ENCODE assay signal across 20 mouse cellular contexts in the genomic region with DNA sequence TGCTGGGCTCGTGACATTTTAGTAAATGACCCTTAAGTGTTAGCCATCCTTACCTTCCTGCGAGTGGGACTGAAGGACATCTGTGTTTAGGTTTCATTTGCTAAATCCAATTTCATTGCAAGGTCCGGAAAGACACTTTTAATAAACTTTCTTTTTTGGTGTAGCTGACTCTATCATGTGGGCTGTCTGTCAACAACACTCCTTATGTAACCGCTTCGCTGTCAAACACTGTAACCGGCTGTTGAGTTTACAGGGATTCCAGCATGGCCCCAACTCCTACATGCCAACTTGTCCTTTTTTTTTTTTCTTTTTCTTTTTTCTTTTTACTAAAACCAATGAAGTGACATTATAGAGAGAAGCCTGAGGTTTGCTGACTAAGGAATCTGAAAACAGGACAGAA. TPM values are rescaled to one million over a fixed set of nuclear protein-coding genes. Genes with fewer than 3 reads are reported as not detected.
DNase-seq lines count a peak whose midpoint lies in the region; TF ChIP-seq lines count a peak whose summit lies in the region.
"Had no signal": no experiment of that assay in that cellular context is flagged by ENCODE, and none has a peak within 500 bp of the region (broad histone marks: within the 10 kb centered on the region; RNA-seq: fewer than 3 reads in every experiment).

No protein-coding gene starts in this region.

- DNase-seq in left cerebral cortex, adult 2 months (ENCODE audit: extremely low spot score in 1 of 2, low spot score in 2 of 2) = no peak
- no peak for DNase-seq in left cerebral cortex, postnatal 10 days (ENCODE audit: extremely low spot score in 1 of 2, low spot score in 2 of 2)
- peak; percentile 55 for DNase-seq in right cerebral cortex, adult 18-20 months
- DNase-seq in right cerebral cortex, postnatal 4 days = no peak
- DNase-seq in layer of hippocampus, postnatal 36 days = peak; percentile 21 to 28
- DNase-seq in lung, postnatal 36 days = peak; percentile 18
- no peak for DNase-seq in testis, postnatal 10 days (ENCODE audit: low spot score)
- DNase-seq: adrenal gland, postnatal 36 days; cerebellum, adult 9-10 months; heart, postnatal 36 days; retina, postnatal 1 day; thymus, postnatal 25 days had no signal

- intact Hi-C loops in left cerebral cortex, adult 2 months (cut with DNase I) = loop anchor here (2.0 kb wide), 1 partner anchor 30 kb away; no protein-coding TSS in a partner anchor
- intact Hi-C loops in left cerebral cortex, postnatal 10 days (cut with DNase I) = no loop called here

- no peak for TF ChIP-seq CTCF in left cerebral cortex, adult 2 months (IDR thresholded peaks at IDR 0.05)

- H3K4me3 ChIP-seq in left cerebral cortex, adult 2 months = no peak overlapping the region
- H3K4me3 ChIP-seq: forebrain, embryonic 10.5 days; heart, embryonic 13.5 days; hindbrain, embryonic 15.5 days; kidney, embryonic 15.5 days; midbrain, embryonic 15.5 days had no signal

- peak overlapping the region; percentile 75 for H3K27ac ChIP-seq in left cerebral cortex, adult 2 months
- H3K27ac ChIP-seq: forebrain, embryonic 10.5 days; heart, embryonic 13.5 days; hindbrain, embryonic 15.5 days; kidney, embryonic 15.5 days; midbrain, embryonic 15.5 days; stomach, postnatal 0 days had no signal

RNA-seq across cellular contexts. Expression of a gene that starts 17.0 kb away (rescaled TPM):
- total RNA-seq in left cerebral cortex, adult 2 months (2021) = not detected
- not detected for total RNA-seq in left cerebral cortex, postnatal 10 days (2021)
- not detected for total RNA-seq in layer of hippocampus, postnatal 36 days (2021)
- total RNA-seq: adrenal gland, postnatal 36 days; heart, postnatal 36 days; layer of hippocampus, postnatal 14 days had no signal

RNA-seq across cellular contexts. Expression of a gene that starts 28.2 kb away (rescaled TPM):
- total RNA-seq in left cerebral cortex, adult 2 months (2021) = under 1 TPM; 0.27 to 0.37 TPM
- under 1 TPM; 0.58 to 0.99 TPM for total RNA-seq in left cerebral cortex, postnatal 10 days (2021)
- total RNA-seq in layer of hippocampus, postnatal 36 days (2021) = under 1 TPM; 0.18 to 0.25 TPM
- total RNA-seq: heart, postnatal 36 days; layer of hippocampus, postnatal 14 days; megakaryocyte, adult 5-6 weeks had no signal

RNA-seq across cellular contexts. Expression of a gene that starts 52.7 kb away (rescaled TPM):
- total RNA-seq in left cerebral cortex, adult 2 months (2021) = not detected
- not detected for total RNA-seq in left cerebral cortex, postnatal 10 days (2021)
- not detected for total RNA-seq in layer of hippocampus, postnatal 36 days (2021)
- total RNA-seq: adrenal gland, postnatal 36 days; heart, postnatal 36 days; layer of hippocampus, postnatal 14 days had no signal

Comparison
In these comparisons a context has a peak if more than half of its experiments do, and no peak if none do; other contexts are left out.
1. DNase-seq: peak in right cerebral cortex, adult 18-20 months (single experiment), layer of hippocampus, postnatal 36 days (2 of 2) and lung, postnatal 36 days (single experiment); none in left cerebral cortex, adult 2 months (0 of 2), left cerebral cortex, postnatal 10 days (0 of 2), right cerebral cortex, postnatal 4 days (single experiment) and testis, postnatal 10 days (single experiment).